Mouse (Mus musculus): ENCODE results near the gene Mbd3. TPM values are rescaled to one million over a fixed set of nuclear protein-coding genes. Genes with fewer than 3 reads are reported as not detected.

Mbd3 gene
- total RNA-seq, 2 experiments from 2014 or later = 82.8 to 96.6 TPM

DNA sequence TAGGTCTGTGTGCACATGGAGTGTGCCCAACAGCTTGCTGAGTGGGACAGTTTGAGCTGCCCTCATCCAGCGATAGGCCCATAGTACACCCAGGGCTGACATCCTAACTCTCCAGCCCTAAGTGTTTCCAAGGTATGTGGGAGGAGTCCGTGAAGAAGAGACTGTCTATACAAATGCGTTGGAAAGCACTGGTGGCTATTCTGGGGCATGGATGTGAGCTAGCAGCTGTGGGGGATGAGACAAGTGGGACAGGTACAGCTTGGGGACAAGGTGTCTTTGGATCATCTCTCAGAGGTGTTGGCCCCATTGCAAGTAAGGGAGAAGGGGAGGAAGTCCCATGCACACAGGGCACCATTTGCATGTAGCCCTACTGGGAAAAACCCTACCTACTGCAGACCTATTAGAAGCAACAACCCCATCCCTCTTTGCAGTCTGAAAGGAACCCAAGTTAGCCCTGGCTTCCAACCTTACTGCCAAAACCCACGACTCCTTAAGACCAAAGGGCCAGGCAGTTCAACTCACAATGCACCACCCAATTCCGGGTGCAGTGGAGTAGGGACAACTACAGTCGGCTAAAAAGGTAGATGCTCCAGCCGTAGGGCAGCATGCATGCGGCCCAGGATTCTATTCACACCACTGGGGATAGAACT is 1.7 kb downstream of the Mbd3 start:
- no peak for ATAC-seq (replicated peaks; ENCODE audit: poor library complexity)

DNA sequence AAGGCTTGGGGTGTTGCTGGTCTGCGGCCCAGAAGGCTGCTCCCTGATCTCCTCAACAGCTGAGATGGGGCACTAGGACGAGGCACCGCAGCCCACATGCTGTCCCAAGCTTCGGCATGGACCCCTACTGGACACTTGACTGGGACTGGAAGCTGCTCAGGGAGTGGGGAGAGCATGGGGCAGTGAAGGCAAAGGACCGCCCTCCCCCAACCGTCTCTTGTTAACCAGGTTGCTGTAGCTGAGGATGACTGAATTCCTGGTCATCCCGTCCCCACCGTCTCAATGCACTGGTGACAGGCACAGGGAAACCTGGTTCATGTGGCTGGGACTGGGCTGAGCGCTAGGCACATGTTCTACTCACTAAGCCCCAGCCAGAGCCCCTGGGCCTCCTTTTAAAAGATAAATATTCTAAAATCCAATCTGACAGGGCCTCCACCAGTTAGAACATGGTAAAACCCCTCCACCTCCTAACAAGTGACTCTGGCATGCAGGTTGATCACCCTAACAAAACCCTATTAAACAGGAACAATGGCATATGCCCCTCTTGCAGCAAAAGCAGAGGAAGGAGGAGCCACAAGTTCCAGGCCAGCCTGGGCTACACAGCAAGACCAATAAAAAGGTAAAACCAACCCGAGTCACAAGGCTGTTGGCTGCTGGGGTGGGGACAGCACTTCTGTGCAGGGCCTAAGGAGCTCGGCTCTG is 2.4 kb downstream of the Mbd3 start:
- no peak for ATAC-seq (replicated peaks; ENCODE audit: poor library complexity)

GRCm38 (mm10) chr10:80395025-80395627 is 4.2 kb downstream of the Mbd3 start:
- no peak for ATAC-seq (replicated peaks; ENCODE audit: poor library complexity)

GRCm38 (mm10) chr10:80392687-80393086 is 6.7 kb downstream of the Mbd3 start:
- ATAC-seq (replicated peaks; ENCODE audit: poor library complexity) = no peak

- ATAC-seq (replicated peaks; ENCODE audit: poor library complexity) = no peak
Measured at GRCm38 (mm10) chr10:80390697-80391096, 8.7 kb downstream of the Mbd3 start.

- no peak for ATAC-seq (replicated peaks; ENCODE audit: poor library complexity)
Measured at GRCm38 (mm10) chr10:80389185-80389708, 10.1 kb downstream of the Mbd3 start.

DNA sequence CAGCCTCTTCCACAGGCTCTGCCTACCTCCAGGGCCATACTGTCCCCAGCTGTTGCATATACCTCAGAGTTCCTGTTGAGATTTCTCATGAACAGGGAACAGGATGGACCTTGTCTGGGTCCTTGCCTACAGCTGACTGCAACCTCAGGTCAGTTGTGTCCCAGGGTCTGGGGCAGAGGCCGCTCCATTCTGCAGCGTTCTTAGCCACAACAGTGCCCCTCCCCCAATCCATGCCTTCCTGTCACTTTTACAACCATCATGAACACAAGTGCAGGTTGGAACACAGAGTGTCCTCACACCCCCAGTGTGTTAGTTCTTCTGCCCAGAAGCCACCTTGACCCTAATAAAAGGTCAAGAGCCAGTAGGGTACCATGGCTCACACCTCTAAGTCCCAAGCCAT is 10.6 kb downstream of the Mbd3 start:
- ATAC-seq (replicated peaks; ENCODE audit: poor library complexity) = no peak

- ATAC-seq (replicated peaks; ENCODE audit: poor library complexity) = peak; percentile 18
Measured at GRCm38 (mm10) chr10:80387522-80387959, 11.8 kb downstream of the Mbd3 start, which contains the start of gene Mex3d. Gene Mex3d (minus strand): TSS chr10:80387659.

DNA sequence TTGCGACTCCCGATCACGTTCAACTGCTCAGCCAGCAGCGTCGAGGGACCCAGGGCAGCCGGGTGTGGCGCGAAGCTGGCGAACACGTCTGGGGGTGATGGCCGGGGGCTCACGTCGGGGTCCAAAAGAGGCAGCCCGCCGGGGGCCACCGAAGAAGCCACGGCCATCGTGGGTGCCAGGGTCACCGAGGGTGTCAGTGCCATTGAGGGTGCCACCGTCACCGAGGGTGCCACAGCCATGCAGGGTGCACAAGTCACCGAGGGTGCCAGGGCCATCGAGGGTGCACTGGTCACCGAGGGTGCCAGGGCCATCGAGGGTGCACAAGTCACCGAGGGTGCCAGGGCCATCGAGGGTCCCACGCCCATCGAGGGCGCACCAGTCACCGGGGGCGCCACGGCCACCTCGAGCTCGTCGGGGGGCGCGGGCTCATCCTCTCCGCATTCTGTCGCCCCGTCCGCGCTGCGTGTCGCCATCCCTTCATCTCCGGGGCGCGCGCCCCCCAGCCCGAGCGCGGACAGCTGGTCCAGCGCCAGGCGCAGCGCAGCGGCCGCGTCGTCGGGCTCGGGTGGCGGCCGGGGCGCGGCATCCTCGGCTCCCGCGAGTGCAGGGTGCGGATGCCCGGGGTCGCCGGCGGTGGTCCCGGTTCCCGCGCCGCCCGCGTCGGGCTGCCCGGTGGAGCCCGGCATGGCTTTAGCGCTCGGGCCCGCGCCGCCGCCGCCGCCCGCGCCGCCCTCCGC is 12.4 kb downstream of the Mbd3 start:
- ATAC-seq (replicated peaks; ENCODE audit: poor library complexity) = no peak

- ATAC-seq (replicated peaks; ENCODE audit: poor library complexity) = no peak
Measured at GRCm38 (mm10) chr10:80385811-80386734, 13.3 kb downstream of the Mbd3 start.

DNA sequence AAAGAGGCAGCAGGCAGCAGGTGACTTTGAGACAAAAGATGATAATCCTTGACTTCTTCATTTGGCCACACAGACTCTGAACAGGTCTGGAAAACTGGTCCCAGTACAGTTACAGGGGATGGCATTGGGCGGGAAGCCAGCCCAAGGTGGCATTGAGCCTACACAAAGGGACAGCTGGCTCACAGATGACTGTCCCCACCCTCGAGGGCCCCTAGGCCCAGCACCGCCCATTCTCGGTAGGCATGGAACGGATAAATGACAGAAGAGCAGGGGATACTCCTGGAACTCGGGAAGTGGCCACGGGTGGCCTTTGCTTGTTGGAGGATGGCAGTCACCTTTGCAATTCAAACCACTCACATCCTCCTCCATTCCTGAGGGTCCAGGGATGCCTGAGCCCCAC is 14.0 kb downstream of the Mbd3 start:
- ATAC-seq (replicated peaks; ENCODE audit: poor library complexity) = no peak

DNA sequence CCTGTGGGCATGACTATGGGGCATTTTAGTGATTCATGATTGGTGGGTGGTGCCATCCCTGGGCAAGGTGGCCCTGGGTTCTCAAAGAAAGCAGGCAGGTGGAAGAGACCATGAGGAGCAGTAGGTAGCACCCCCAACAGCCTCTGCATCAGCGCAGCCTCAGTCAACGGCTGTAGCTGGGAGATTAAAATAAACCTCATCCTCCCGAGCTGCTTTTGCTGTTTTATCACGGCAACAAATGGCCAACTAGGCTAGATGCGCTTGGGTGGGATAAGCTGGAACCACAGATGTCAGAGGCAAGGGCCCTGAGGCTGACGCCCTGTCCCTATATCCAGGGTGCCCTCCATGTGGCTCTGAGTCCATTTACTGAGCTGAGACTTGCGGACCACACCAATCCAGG is 14.6 kb downstream of the Mbd3 start:
- peak; percentile 71 for ATAC-seq (replicated peaks; ENCODE audit: poor library complexity)

DNA sequence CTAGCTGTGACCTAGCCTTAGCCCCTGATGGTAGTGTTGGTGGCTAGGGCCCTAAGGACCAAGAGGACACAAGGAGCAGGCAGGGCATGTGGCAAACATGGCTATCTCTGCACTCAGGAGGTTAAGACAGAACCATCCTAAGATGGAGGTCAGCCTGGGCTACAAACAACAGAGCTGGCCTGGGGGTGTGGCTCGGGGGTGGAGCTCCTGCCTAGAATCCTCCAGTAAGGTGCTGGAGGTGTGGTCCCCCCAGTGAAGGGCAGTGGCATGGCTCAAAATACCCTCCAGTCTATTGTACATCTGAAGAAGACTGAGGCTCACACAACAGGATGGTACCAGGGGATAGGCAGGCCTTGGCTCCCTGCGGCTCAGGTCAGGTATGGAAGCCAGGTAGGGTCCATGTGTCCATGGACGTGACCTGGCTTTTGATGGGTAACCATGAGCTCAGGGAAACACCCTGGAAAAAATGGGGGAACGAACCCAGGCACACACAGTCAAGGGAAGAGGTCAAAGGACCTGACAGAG is 15.2 kb downstream of the Mbd3 start:
- no peak for ATAC-seq (replicated peaks; ENCODE audit: poor library complexity)

DNA sequence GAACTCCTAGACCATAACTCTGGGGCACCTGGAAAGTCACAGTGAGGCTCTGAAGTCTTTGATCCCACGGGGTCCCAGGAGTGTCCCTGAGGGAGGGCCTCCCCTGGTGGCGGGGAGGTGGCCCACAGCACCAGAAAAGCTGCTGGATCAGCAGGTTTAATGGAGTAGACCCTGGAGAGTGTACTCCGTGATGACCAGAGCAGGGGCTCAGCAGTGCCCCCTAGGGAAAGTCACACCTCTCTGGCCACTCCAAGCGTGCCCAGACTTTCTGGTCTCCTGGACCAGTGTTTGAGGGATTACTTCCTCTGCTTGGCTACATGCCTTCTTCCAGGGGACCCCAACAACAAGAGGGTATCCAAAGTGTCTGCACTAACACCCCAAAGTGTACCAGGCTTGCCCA is 15.9 kb downstream of the Mbd3 start:
- ATAC-seq (replicated peaks; ENCODE audit: poor library complexity) = no peak

GRCm38 (mm10) chr10:80382641-80383365 is 16.5 kb downstream of the Mbd3 start:
- ATAC-seq (replicated peaks; ENCODE audit: poor library complexity) = no peak

- ATAC-seq (replicated peaks; ENCODE audit: poor library complexity) = no peak
Measured at GRCm38 (mm10) chr10:80377716-80378115, 21.6 kb downstream of the Mbd3 start.

DNA sequence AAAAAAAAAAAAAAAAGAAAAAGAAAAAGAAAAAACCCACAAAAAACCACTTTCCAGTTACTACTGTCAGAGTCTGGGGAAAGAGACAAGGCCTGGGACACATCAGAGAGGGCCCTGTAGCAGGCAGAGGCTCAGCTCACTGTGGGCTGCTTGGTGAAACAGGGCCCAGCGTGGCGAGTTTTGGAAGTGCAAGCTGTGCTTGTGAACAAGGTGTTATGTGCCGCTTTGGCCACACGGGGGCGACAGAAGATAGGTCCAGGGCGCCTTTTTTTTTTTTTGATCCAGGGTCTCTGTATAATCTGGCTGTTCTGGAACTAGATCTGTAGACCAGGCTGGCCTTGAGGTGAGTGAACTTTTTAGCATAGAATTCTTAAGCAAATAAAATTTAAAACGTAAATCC is 23.2 kb downstream of the Mbd3 start:
- ATAC-seq (replicated peaks; ENCODE audit: poor library complexity) = peak; percentile 95

- peak; percentile 80 for ATAC-seq (replicated peaks; ENCODE audit: poor library complexity)
Measured at GRCm38 (mm10) chr10:80374063-80374462, 25.3 kb downstream of the Mbd3 start.

DNA sequence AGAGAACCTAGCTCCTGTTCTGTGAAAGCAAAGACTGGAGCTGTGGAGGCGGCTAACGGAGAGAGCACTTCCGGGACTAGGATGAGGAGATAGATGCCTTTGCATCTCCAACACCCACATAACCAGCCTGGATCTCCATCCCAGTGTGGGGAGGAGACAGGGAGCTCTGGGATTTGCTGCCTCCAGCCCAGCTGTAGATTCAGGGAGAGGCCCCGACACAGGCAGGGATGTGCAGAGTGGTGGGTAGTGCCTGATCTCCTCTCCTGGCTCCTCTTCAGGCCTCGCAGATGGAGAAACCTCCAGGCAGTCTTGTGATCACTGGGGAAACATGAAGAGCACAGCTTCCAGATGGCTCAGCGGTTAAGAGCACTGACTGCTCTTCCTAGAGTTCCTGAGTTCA is 26.6 kb downstream of the Mbd3 start:
- ATAC-seq (replicated peaks; ENCODE audit: poor library complexity) = no peak

Measured in megakaryocyte progenitor cell, adult 5-6 weeks (primary cell).